Mouse (Mus musculus) liver, postnatal 0 days (tissue): ENCODE measurements around the gene Foxn1.

Source experiments
- CTCF ChIP-seq: sonication (generic); IDR thresholded peaks from 2 replicates; pipeline ENCODE4 v1.5.1; 2016; ENCODE audit warnings: antibody characterized with exemption, low read depth
- EP300 ChIP-seq: IDR thresholded peaks from 2 replicates; pipeline ENCODE4 v1.6.1; 2016; ENCODE audit warnings: antibody characterized with exemption, low read depth, mild to moderate bottlenecking

DNA sequence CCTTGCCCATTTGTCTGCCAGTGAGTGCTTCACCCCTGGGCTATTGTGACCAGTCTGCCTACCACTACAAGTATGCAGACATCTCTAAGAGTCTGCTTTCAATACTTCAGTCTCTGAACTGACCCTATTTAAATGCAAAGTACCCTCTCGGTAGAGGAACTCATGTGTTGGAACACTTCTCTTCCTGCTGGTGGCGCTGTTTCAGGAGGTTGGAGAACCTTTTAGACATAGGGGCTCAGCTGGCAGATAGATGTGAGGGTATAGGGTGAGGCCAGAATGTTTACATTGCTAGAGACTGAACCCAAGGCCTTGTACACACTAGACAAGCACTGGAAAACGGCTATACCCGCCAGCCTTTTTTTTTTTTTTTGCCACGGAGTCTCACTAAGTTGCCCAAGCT, 42.0 kb upstream of the Foxn1 start:
- TF ChIP-seq CTCF (no peak), EP300 (no peak)
